Comparison of ENCODE assay signal across 10 mouse cellular contexts in genomic region chr13:56258196-56259020, GRCm38 (mm10). TPM values are rescaled to one million over a fixed set of nuclear protein-coding genes. Genes with fewer than 3 reads are reported as not detected.
DNase-seq lines count a peak whose midpoint lies in the region; ATAC-seq and TF ChIP-seq lines count a peak whose summit lies in the region.
"Had no signal": no experiment of that assay in that cellular context is flagged by ENCODE, and none has a peak within 500 bp of the region (broad histone marks: within the 10 kb centered on the region; RNA-seq: fewer than 3 reads in every experiment).

No protein-coding gene starts in this region.

- intact Hi-C loops in left cerebral cortex, adult 2 months (cut with DNase I), result loop anchor here (2.0 to 5.0 kb wide), 2 partner anchors 36 to 431 kb away; no protein-coding TSS in a partner anchor
- intact Hi-C loops in left cerebral cortex, postnatal 36 days (cut with DNase I), result loop anchor here (5.0 kb wide), 2 partner anchors 36 to 426 kb away; no protein-coding TSS in a partner anchor

- TF ChIP-seq CTCF in left cerebral cortex, adult 2 months (IDR thresholded peaks at IDR 0.05), result no peak

- no peaks in the 10 kb centered on the region for H3K9me3 ChIP-seq in embryonic facial prominence, embryonic 11.5 days (replicated peaks; ENCODE audit: control insufficient read depth, low read length)

- peaks cover 6% of the 10 kb centered on the region for H3K4me1 ChIP-seq in embryonic facial prominence, embryonic 11.5 days (ENCODE audit: control insufficient read depth, insufficient read depth, low read length)

- ATAC-seq in embryonic facial prominence, embryonic 11.5 days (replicated peaks; ENCODE audit: insufficient number of reproducible peaks, low FRiP score, low TSS enrichment, low read depth), result no peak

- H3K27ac ChIP-seq in left cerebral cortex, adult 2 months, result no peak overlapping the region
- no peak overlapping the region for H3K27ac ChIP-seq in embryonic facial prominence, embryonic 11.5 days (replicated peaks; ENCODE audit: low read depth, low read length)

- DNase-seq in left cerebral cortex, adult 2 months (ENCODE audit: extremely low spot score in 1 of 2, low spot score in 2 of 2), result no peak
- DNase-seq in left cerebral cortex, postnatal 36 days (ENCODE audit: low spot score in 2 of 2), result no peak
- peak; percentile 46 for DNase-seq in embryonic facial prominence, embryonic 11.5 days (ENCODE audit: low spot score)
- DNase-seq in hindlimb bud, embryonic 11.5 days (ENCODE audit: extremely low spot score, low read depth, low spot score), result peak; percentile 46
- DNase-seq in retina, embryonic 14.5 days (ENCODE audit: low spot score), result peak; percentile 52
- no peak for DNase-seq in right cerebral cortex, adult 18-20 months
- DNase-seq in B cell, adult 2 months, result no peak
- DNase-seq in urinary bladder, postnatal 36 days (ENCODE audit: low spot score in 2 of 2), result no peak
- DNase-seq: left cerebral cortex, postnatal 4 days had no signal

- peaks cover 86% of the 10 kb centered on the region for H3K27me3 ChIP-seq in embryonic facial prominence, embryonic 11.5 days (ENCODE audit: control insufficient read depth, insufficient read depth, low read length)

- WGBS in embryonic facial prominence, embryonic 11.5 days, result under 1% methylated on average over 52 of the region's 52 CpGs

- no peak overlapping the region; the same call in 1 of the 2 replicates for H3K9ac ChIP-seq in embryonic facial prominence, embryonic 11.5 days (replicated peaks; ENCODE audit: low read length)

- peak overlapping the region; percentile 2; the same call in 1 of the 2 replicates for H3K4me3 ChIP-seq in left cerebral cortex, adult 2 months
- H3K4me3 ChIP-seq in embryonic facial prominence, embryonic 11.5 days (ENCODE audit: low read depth, low read length), result peak overlapping the region; percentile 24

- H3K4me2 ChIP-seq in embryonic facial prominence, embryonic 11.5 days (ENCODE audit: low read depth, low read length), result peak overlapping the region; percentile 46

- no peaks in the 10 kb centered on the region for H3K36me3 ChIP-seq in embryonic facial prominence, embryonic 11.5 days (replicated peaks; ENCODE audit: control insufficient read depth, insufficient read depth, low read depth, low read length)

RNA-seq across cellular contexts. Expression of gene Neurog1, which starts 6.4 kb away (rescaled TPM):
- not detected for total RNA-seq in left cerebral cortex, adult 2 months (2021)
- total RNA-seq in left cerebral cortex, postnatal 36 days (2021), result not detected
- polyA plus RNA-seq in embryonic facial prominence, embryonic 11.5 days (2014; fragmentation: Nextera tagmentation; extraction: Ambion mirVana), result 8.6 and 10.5 TPM in 2 replicates
- total RNA-seq: left cerebral cortex, postnatal 4 days had no signal
- polyA plus RNA-seq: spleen, adult 2 months had no signal

RNA-seq across cellular contexts. Expression of gene Cxcl14, which starts 37.9 kb away (rescaled TPM):
- total RNA-seq in left cerebral cortex, adult 2 months (2021), result 100 to 1,000 TPM; 135 to 143 TPM
- 100 to 1,000 TPM; 134 to 153 TPM for total RNA-seq in left cerebral cortex, postnatal 36 days (2021)
- 104 and 108 TPM in 2 replicates for polyA plus RNA-seq in embryonic facial prominence, embryonic 11.5 days (2014; fragmentation: Nextera tagmentation; extraction: Ambion mirVana)

Comparison
In these comparisons a context has a peak if more than half of its experiments do, and no peak if none do; other contexts are left out.
1. DNase-seq: peak in embryonic facial prominence, embryonic 11.5 days (single experiment), hindlimb bud, embryonic 11.5 days (single experiment) and retina, embryonic 14.5 days (single experiment); none in left cerebral cortex, adult 2 months (0 of 2), left cerebral cortex, postnatal 36 days (0 of 2), right cerebral cortex, adult 18-20 months (single experiment), B cell, adult 2 months (0 of 2) and urinary bladder, postnatal 36 days (0 of 2).